Mouse (Mus musculus) ES-E14 (cell line): ENCODE measurements around the gene Slc48a1. TPM values are rescaled to one million over a fixed set of nuclear protein-coding genes. Genes with fewer than 3 reads are reported as not detected.

Experiments
- DNase-seq: peaks from one replicate; pipeline ENCODE4 v3.0.0-alpha.2; 2013; ENCODE audit warnings: low read depth, low spot score
- H3K27ac ChIP-seq: 2 replicates; pipeline ENCODE4 v1.5.1; 2012; ENCODE audit warnings: low read depth, mild to moderate bottlenecking, low read length, moderate library complexity, mixed read lengths; ENCODE audit not compliant: poor library complexity, insufficient read depth, severe bottlenecking
- H3K36me3 ChIP-seq: 2 replicates; pipeline ENCODE4 v1.6.1; 2012; ENCODE audit warnings: mild to moderate bottlenecking, low read length, moderate library complexity, mixed read lengths; ENCODE audit not compliant: control insufficient read depth, poor library complexity, insufficient read depth, severe bottlenecking
- H3K4me1 ChIP-seq, 2 experiments: fragments of 150-350 bp in 1 of 2; sonication (generic) in 1 of 2; 2 replicates each; pipeline ENCODE4 v1.6.1; 2012; ENCODE audit warnings: low read length in 2 of 2, mild to moderate bottlenecking in 1 of 2, mixed read lengths in 1 of 2; ENCODE audit not compliant: control insufficient read depth in 2 of 2, insufficient read depth in 2 of 2, poor library complexity in 1 of 2
- H3K4me3 ChIP-seq, 2 experiments: fragments of 150-350 bp in 1 of 2; sonication (generic) in 1 of 2; 2 replicates each; pipeline ENCODE4 v1.5.1; 2012; ENCODE audit warnings: low read length in 2 of 2, low read depth in 1 of 2, mild to moderate bottlenecking in 1 of 2, mixed read lengths in 1 of 2; ENCODE audit not compliant: insufficient read depth in 1 of 2, poor library complexity in 1 of 2, severe bottlenecking in 1 of 2
- H3K9ac ChIP-seq: 2 replicates; pipeline ENCODE4 v1.6.1; 2012; ENCODE audit warnings: low read depth, mild to moderate bottlenecking, low read length, mixed read lengths; ENCODE audit not compliant: poor library complexity, insufficient read depth, severe bottlenecking
- H3K9me3 ChIP-seq: fragments of 150-350 bp; sonication (generic); 2 replicates; pipeline ENCODE4 v1.6.1; 2012; ENCODE audit warnings: low read depth, mild to moderate bottlenecking, low read length; ENCODE audit not compliant: control insufficient read depth, insufficient read depth
- CHD2 ChIP-seq: IDR thresholded peaks from 2 replicates; pipeline ENCODE4 v1.6.1; 2014; ENCODE audit warnings: mild to moderate bottlenecking, low read depth, low read length, inconsistent platforms
- HCFC1 ChIP-seq: IDR thresholded peaks from 2 replicates; pipeline ENCODE4 v1.6.1; 2012; ENCODE audit warnings: low read length, inconsistent platforms, borderline replicate concordance; ENCODE audit not compliant: insufficient read depth
- MAFK ChIP-seq: IDR thresholded peaks from 2 replicates; pipeline ENCODE4 v1.6.1; 2014; ENCODE audit warnings: mild to moderate bottlenecking, low read depth, low read length, inconsistent platforms; ENCODE audit not compliant: insufficient read depth
- ZC3H11A ChIP-seq: IDR thresholded peaks from 2 replicates; pipeline ENCODE4 v1.6.1; 2012; ENCODE audit warnings: low read depth, mild to moderate bottlenecking, inconsistent platforms, low read length, borderline replicate concordance
- ZNF384 ChIP-seq: IDR thresholded peaks from 2 replicates; pipeline ENCODE4 v1.6.1; 2012; ENCODE audit warnings: low read depth, low read length, inconsistent platforms
- in situ Hi-C, 2 experiments: fragments of 600-800 bp; cut with MboI; formaldehyde crosslinking; loops; one replicate each; pipeline ENCODE4 v1.15.1; 2025; ENCODE audit warnings: low sequenced_read_pairs in 2 of 2, inconsistent platforms in 1 of 2; ENCODE audit not compliant: unreplicated experiment in 2 of 2
- total RNA-seq: library from RNA; depleted of rRNA; stranded (reverse); fragments of 300-350 nt; gene quantifications from 2 replicates; pipeline ENCODE4 v1.2.3, GENCODE M21; 2012

The Slc48a1 gene
- total RNA-seq, 1 experiment: 18.6 TPM

DNA sequence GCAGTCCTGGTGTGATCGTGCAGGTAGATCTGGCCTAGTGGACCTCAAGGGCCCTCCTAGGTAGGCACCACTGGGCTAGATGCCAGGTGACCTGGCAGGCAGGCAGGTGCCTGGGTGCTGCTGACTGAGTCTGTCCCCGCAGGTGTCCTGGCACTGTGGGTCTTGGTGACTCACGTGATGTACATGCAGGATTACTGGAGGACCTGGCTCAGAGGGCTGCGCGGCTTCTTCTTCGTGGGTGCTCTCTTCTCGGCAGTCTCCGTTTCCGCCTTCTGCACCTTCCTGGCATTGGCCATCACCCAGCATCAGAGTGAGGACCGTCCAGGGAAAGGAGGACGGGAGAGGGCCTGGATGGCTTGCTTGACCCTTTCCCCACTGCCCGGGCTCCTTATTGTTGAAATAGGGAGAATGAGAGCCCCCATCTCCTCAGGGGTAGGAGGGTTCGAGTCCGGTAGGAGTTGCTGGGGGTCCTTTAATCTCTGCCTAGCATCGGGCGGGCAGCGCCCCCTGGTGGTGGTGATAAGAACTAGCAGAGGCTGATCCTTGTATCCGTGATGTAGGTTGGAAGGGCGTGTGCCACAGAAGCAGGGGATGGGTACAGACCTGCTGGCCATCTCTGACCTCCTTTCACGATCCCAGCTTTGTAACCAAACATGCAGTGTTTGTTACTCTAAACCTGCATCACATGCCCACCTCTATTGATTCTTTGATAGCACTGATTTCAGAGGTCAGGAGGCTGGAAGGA lies 11.6 kb downstream of the Slc48a1 start:
- Histone ChIP-seq H3K27ac (no peak overlapping the region), H3K9me3 (no peaks in the 10 kb centered on the region), H3K4me3 (no peak overlapping the region), H3K36me3 (peaks cover 2% of the 10 kb centered on the region; the same call in 1 of the 2 replicates), H3K4me1 (peaks cover 6 to 25% of the 10 kb centered on the region in 2 experiments; a peak in 3 of 4 replicates), H3K9ac (no peak overlapping the region)
- no peak for DNase-seq
- in situ Hi-C loops: no loop called here
- no peak for TF ChIP-seq CHD2
- no peak for TF ChIP-seq ZNF384
- TF ChIP-seq ZC3H11A: no peak
- no peak for TF ChIP-seq MAFK
- TF ChIP-seq HCFC1: no peak

- H3K27ac ChIP-seq: no peak overlapping the region
- peaks cover 6 to 19% of the 10 kb centered on the region in 2 experiments; a peak in 3 of 4 replicates for H3K4me1 ChIP-seq
- H3K36me3 ChIP-seq: peaks cover 2% of the 10 kb centered on the region; the same call in 1 of the 2 replicates
- in situ Hi-C loops: no loop called here
- no peak overlapping the region for H3K4me3 ChIP-seq
- no peak for DNase-seq
- no peaks in the 10 kb centered on the region for H3K9me3 ChIP-seq
- H3K9ac ChIP-seq: no peak overlapping the region
- TF ChIP-seq HCFC1 (no peak), ZNF384 (no peak), CHD2 (no peak), MAFK (no peak), ZC3H11A (no peak)
Observed at GRCm38 (mm10) chr15:97791126-97791700, 12.9 kb downstream of the Slc48a1 start.

DNA sequence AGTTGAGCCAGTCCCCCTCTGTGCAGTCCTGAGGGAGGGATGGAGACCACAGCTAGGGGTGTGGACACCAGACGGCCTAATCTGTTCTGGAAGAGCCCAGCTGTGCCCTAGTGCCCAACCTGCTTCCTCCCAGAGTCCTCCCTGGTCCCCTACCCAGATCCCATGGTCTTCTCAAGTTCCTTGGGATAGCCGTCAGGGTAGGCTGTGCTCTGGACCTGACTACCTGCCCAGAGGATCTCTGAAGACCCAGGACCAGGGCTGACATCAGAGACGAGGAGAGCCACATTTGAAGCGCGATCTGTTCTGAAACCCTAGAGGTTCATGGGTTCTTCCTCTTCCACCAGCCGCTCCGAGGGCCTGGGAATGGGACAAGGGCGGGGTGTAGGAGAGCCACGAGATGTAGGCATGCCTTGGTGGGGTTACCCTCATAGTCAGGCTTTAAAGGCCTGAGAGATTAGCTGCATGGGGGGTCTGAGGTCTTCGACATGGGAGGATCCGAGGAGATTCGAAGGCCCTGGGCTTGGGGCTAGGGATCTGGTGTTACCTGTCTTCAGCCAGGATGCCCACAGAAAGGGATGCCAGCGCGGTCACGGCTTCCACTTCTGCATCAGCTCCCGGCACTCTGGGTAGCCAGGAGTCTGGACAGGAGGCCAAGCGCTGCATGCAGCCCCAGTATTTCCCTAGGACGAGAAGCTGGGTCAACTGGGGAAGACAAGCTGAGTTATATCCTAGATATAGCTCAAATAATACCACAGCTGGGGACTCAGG lies 15.2 kb downstream of the Slc48a1 start:
- Histone ChIP-seq H3K4me3 (no peak overlapping the region), H3K4me1 (no peaks in the 10 kb centered on the region), H3K9me3 (no peaks in the 10 kb centered on the region), H3K36me3 (peaks cover 4% of the 10 kb centered on the region; the same call in 1 of the 2 replicates), H3K27ac (no peak overlapping the region), H3K9ac (no peak overlapping the region)
- no peak for DNase-seq
- no peak for TF ChIP-seq ZNF384
- no peak for TF ChIP-seq ZC3H11A
- no peak for TF ChIP-seq CHD2
- no peak for TF ChIP-seq MAFK
- no peak for TF ChIP-seq HCFC1
- in situ Hi-C loops: no loop called here

DNA sequence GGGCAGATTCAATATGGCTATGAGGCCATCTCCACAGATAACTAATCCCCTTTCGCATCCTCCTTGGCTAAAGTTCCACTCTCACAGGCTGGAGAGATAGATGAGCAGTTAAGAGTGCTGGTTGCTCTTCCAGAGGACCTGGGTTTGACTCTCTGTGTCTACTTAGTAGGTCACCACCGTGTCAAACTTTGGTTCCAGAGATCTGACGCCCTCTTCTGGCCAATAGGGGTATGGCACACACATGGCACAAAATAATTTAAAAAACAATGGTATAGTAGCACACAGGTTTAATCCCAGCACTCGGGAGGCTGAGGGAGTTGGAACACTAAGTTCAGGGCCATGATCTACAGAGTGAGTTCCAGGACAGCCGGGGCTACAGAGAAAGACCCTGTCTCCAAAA lies 15.9 kb downstream of the Slc48a1 start:
- in situ Hi-C loops: no loop called here
- TF ChIP-seq ZC3H11A: no peak
- no peak for TF ChIP-seq ZNF384
- no peak for TF ChIP-seq CHD2
- no peak for TF ChIP-seq MAFK
- TF ChIP-seq HCFC1: no peak
- H3K4me1 ChIP-seq: no peaks in the 10 kb centered on the region
- H3K9me3 ChIP-seq: no peaks in the 10 kb centered on the region
- no peak for DNase-seq
- H3K4me3 ChIP-seq: no peak overlapping the region
- H3K36me3 ChIP-seq: peaks cover 4% of the 10 kb centered on the region; the same call in 1 of the 2 replicates
- H3K9ac ChIP-seq: no peak overlapping the region
- no peak overlapping the region for H3K27ac ChIP-seq
